Comparison of ENCODE assay signal across 8 mouse cellular contexts in the genomic region with DNA sequence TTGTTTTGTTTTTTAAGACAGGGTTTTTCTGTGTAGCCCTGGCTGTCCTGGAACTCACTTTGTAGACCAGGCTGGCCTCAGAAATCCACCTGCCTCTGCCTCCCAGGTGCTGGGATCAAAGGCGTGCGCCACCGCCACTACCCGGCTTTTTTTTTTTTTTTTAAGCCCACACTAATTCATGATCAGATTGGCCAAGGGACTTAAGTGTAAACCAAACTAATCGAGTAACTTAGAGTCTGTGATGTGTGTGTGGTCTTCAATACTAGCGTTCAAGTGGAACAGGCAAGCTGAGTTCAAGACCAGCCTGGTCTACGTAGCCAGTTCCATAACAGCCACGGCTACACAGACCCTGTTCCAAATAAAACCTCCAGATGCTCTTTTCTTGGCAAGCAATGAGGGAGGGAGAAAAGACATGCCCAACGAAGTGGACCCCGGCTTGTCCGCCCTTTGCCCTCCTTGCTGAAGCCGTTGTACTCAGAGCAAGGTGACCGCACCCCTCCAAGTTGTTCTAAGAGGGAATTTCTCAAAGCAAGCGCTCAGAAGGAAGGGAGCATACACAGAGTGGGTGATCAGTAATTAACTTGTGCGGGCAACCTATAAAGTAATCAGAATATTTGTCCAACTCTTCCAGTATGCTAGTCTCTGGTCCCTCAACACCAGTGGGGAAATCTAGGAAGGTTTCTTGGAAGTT. TPM values are rescaled to one million over a fixed set of nuclear protein-coding genes. Genes with fewer than 3 reads are reported as not detected.
DNase-seq lines count a peak whose midpoint lies in the region; ATAC-seq and TF ChIP-seq lines count a peak whose summit lies in the region.

No protein-coding gene starts in this region.

- WGBS in heart, embryonic 12.5 days: 26% methylated on average over 15 of the region's 15 CpGs
- 27% methylated on average over 15 of the region's 15 CpGs for WGBS in embryonic facial prominence, embryonic 15.5 days
- 21% methylated on average over 15 of the region's 15 CpGs for WGBS in kidney, adult 2 months
- 19% methylated on average over 15 of the region's 15 CpGs for WGBS in lung, embryonic 16.5 days

- H3K36me3 ChIP-seq in heart, embryonic 12.5 days: peaks cover 37% of the 10 kb centered on the region
- peaks cover 40% of the 10 kb centered on the region for H3K36me3 ChIP-seq in embryonic facial prominence, embryonic 15.5 days
- H3K36me3 ChIP-seq in kidney, adult 2 months (ENCODE audit: control insufficient read depth, insufficient read depth, low read length): peaks cover under 1% of the 10 kb centered on the region; the same call in 1 of the 2 replicates
- peaks cover 21% of the 10 kb centered on the region for H3K36me3 ChIP-seq in lung, embryonic 16.5 days (ENCODE audit: control insufficient read depth, insufficient read depth, low read length)

- no peak for TF ChIP-seq CTCF in kidney, adult 2 months (conservative IDR thresholded peaks at IDR 0.05; ENCODE audit: insufficient read depth, insufficient read length, low read depth, low read length)

- H3K4me3 ChIP-seq in heart, embryonic 12.5 days: peak overlapping the region; percentile 80
- peak overlapping the region; percentile 78 for H3K4me3 ChIP-seq in embryonic facial prominence, embryonic 15.5 days (replicated peaks)
- H3K4me3 ChIP-seq in kidney, adult 2 months (ENCODE audit: insufficient read depth, low read depth, low read length): peak overlapping the region; percentile 87
- H3K4me3 ChIP-seq in lung, embryonic 16.5 days (ENCODE audit: low read length): peak overlapping the region; percentile 66

- peak overlapping the region; percentile 90 for H3K4me2 ChIP-seq in heart, embryonic 12.5 days
- peak overlapping the region; percentile 83 for H3K4me2 ChIP-seq in embryonic facial prominence, embryonic 15.5 days (replicated peaks)
- H3K4me2 ChIP-seq in lung, embryonic 16.5 days (ENCODE audit: low read depth, low read length): peak overlapping the region; percentile 50

- peak overlapping the region; percentile 88 for H3K27ac ChIP-seq in heart, embryonic 12.5 days (ENCODE audit: poor library complexity, severe bottlenecking)
- peak overlapping the region; percentile 95 for H3K27ac ChIP-seq in embryonic facial prominence, embryonic 15.5 days (replicated peaks)
- peak overlapping the region; percentile 87 for H3K27ac ChIP-seq in kidney, adult 2 months (ENCODE audit: insufficient read depth, low read depth, low read length)
- H3K27ac ChIP-seq in lung, embryonic 16.5 days (ENCODE audit: low read length): peak overlapping the region; percentile 76

- no peak for DNase-seq in heart, adult 8-10 months (ENCODE audit: low spot score)
- DNase-seq in kidney, adult 2 months: peak; percentile 70
- DNase-seq in yolk sac, embryonic 10.5 days (ENCODE audit: low spot score): peak; percentile 63
- DNase-seq in layer of hippocampus, postnatal 25 days (ENCODE audit: extremely low spot score in 1 of 2, low spot score in 1 of 2): no peak
- no peak for DNase-seq in layer of hippocampus, postnatal 10 days (ENCODE audit: low spot score in 2 of 2)

- peaks cover 31% of the 10 kb centered on the region for H3K4me1 ChIP-seq in heart, embryonic 12.5 days (replicated peaks)
- H3K4me1 ChIP-seq in embryonic facial prominence, embryonic 15.5 days: peaks cover 30% of the 10 kb centered on the region
- H3K4me1 ChIP-seq in kidney, adult 2 months (ENCODE audit: control insufficient read depth, insufficient read depth, low read length): peaks cover 7% of the 10 kb centered on the region; the same call in 1 of the 2 replicates
- H3K4me1 ChIP-seq in lung, embryonic 16.5 days (replicated peaks; ENCODE audit: control insufficient read depth, insufficient read depth, low read length): peaks cover 10% of the 10 kb centered on the region

- no peak for TF ChIP-seq POLR2A in kidney, adult 2 months (IDR thresholded peaks at IDR 0.05; ENCODE audit: low read depth, low read length)

- no peaks in the 10 kb centered on the region for H3K9me3 ChIP-seq in heart, embryonic 12.5 days (replicated peaks)
- no peaks in the 10 kb centered on the region for H3K9me3 ChIP-seq in embryonic facial prominence, embryonic 15.5 days (replicated peaks)
- H3K9me3 ChIP-seq in lung, embryonic 16.5 days (ENCODE audit: control insufficient read depth, low read length): no peaks in the 10 kb centered on the region

- no peaks in the 10 kb centered on the region for H3K27me3 ChIP-seq in heart, embryonic 12.5 days (replicated peaks)
- no peaks in the 10 kb centered on the region for H3K27me3 ChIP-seq in embryonic facial prominence, embryonic 15.5 days
- no peaks in the 10 kb centered on the region for H3K27me3 ChIP-seq in kidney, adult 2 months (replicated peaks; ENCODE audit: control insufficient read depth, insufficient read depth, low read length)
- no peaks in the 10 kb centered on the region for H3K27me3 ChIP-seq in lung, embryonic 16.5 days (ENCODE audit: control insufficient read depth, insufficient read depth, low read depth, low read length)

- peak overlapping the region; percentile 85 for H3K9ac ChIP-seq in heart, embryonic 12.5 days
- H3K9ac ChIP-seq in embryonic facial prominence, embryonic 15.5 days: peak overlapping the region; percentile 87
- H3K9ac ChIP-seq in lung, embryonic 16.5 days (ENCODE audit: low read length): peak overlapping the region; percentile 78

- peak; percentile 33; the same call in 1 of the 2 replicates for ATAC-seq in heart, embryonic 12.5 days (ENCODE audit: insufficient number of reproducible peaks, low FRiP score)
- peak; percentile 16 for ATAC-seq in embryonic facial prominence, embryonic 15.5 days (ENCODE audit: insufficient number of reproducible peaks, low FRiP score, low TSS enrichment, low read depth)
- peak; percentile 50 for ATAC-seq in lung, embryonic 16.5 days (ENCODE audit: low read depth)

RNA-seq across cellular contexts. Expression of a gene that starts 1.0 kb away (rescaled TPM):
- polyA plus RNA-seq in heart, embryonic 12.5 days (2016; fragmentation: Nextera tagmentation; extraction: Ambion mirVana): 20.5 and 21.4 TPM in 2 replicates
- 10 to 100 TPM; 10.4 to 12.8 (median 11.8) TPM for total RNA-seq in heart, adult 8-10 months (2022)
- 20.1 and 22.3 TPM in 2 replicates for polyA plus RNA-seq in embryonic facial prominence, embryonic 15.5 days (2015; fragmentation: Nextera tagmentation; extraction: Ambion mirVana)
- polyA plus RNA-seq in kidney, adult 2 months (2012; rRNA removed): 5.5 and 6.8 TPM in 2 replicates
- polyA plus RNA-seq in lung, embryonic 16.5 days (2015; fragmentation: Nextera tagmentation; extraction: Ambion mirVana): 12.2 and 13.5 TPM in 2 replicates
- total RNA-seq in layer of hippocampus, postnatal 25 days (2021): 1 to 10 TPM; 5.3 to 5.5 TPM
- total RNA-seq in layer of hippocampus, postnatal 10 days (2021): 1 to 10 TPM; 6.1 to 7.3 TPM

RNA-seq across cellular contexts. Expression of a gene that starts 12.7 kb away (rescaled TPM):
- 4.4 and 4.6 TPM in 2 replicates for polyA plus RNA-seq in heart, embryonic 12.5 days (2016; fragmentation: Nextera tagmentation; extraction: Ambion mirVana)
- total RNA-seq in heart, adult 8-10 months (2022): 1 to 10 TPM in 1 of 4 experiments, under 1 TPM in 3; 0.66 to 1.1 (median 0.80) TPM
- polyA plus RNA-seq in embryonic facial prominence, embryonic 15.5 days (2015; fragmentation: Nextera tagmentation; extraction: Ambion mirVana): 9.5 and 14.3 TPM in 2 replicates
- 45.5 and 62.2 TPM in 2 replicates for polyA plus RNA-seq in kidney, adult 2 months (2012; rRNA removed)
- polyA plus RNA-seq in lung, embryonic 16.5 days (2015; fragmentation: Nextera tagmentation; extraction: Ambion mirVana): 33.8 and 41.3 TPM in 2 replicates
- 1 to 10 TPM; 4.6 to 8.1 TPM for total RNA-seq in layer of hippocampus, postnatal 25 days (2021)
- 1 to 10 TPM; 5.0 to 6.0 TPM for total RNA-seq in layer of hippocampus, postnatal 10 days (2021)

RNA-seq across cellular contexts. Expression of a gene that starts 19.6 kb away (rescaled TPM):
- 35.8 and 41.9 TPM in 2 replicates for polyA plus RNA-seq in heart, embryonic 12.5 days (2016; fragmentation: Nextera tagmentation; extraction: Ambion mirVana)
- total RNA-seq in heart, adult 8-10 months (2022): 10 to 100 TPM; 19.5 to 26.0 (median 23.2) TPM
- polyA plus RNA-seq in embryonic facial prominence, embryonic 15.5 days (2015; fragmentation: Nextera tagmentation; extraction: Ambion mirVana): 59.0 and 65.3 TPM in 2 replicates
- polyA plus RNA-seq in kidney, adult 2 months (2012; rRNA removed): 41.9 and 45.0 TPM in 2 replicates
- 52.6 and 66.3 TPM in 2 replicates for polyA plus RNA-seq in lung, embryonic 16.5 days (2015; fragmentation: Nextera tagmentation; extraction: Ambion mirVana)
- total RNA-seq in layer of hippocampus, postnatal 25 days (2021): 10 to 100 TPM; 49.7 to 61.3 TPM
- 10 to 100 TPM; 54.5 to 57.5 TPM for total RNA-seq in layer of hippocampus, postnatal 10 days (2021)

RNA-seq across cellular contexts. Expression of a gene that starts 28.0 kb away (rescaled TPM):
- 206 and 218 TPM in 2 replicates for polyA plus RNA-seq in heart, embryonic 12.5 days (2016; fragmentation: Nextera tagmentation; extraction: Ambion mirVana)
- total RNA-seq in heart, adult 8-10 months (2022): 10 to 100 TPM; 65.3 to 88.1 (median 74.1) TPM
- polyA plus RNA-seq in embryonic facial prominence, embryonic 15.5 days (2015; fragmentation: Nextera tagmentation; extraction: Ambion mirVana): 275 and 298 TPM in 2 replicates
- 88.2 and 105 TPM in 2 replicates for polyA plus RNA-seq in kidney, adult 2 months (2012; rRNA removed)
- polyA plus RNA-seq in lung, embryonic 16.5 days (2015; fragmentation: Nextera tagmentation; extraction: Ambion mirVana): 258 and 270 TPM in 2 replicates
- total RNA-seq in layer of hippocampus, postnatal 25 days (2021): 10 to 100 TPM; 75.7 to 87.8 TPM
- 10 to 100 TPM; 85.9 to 97.3 TPM for total RNA-seq in layer of hippocampus, postnatal 10 days (2021)

RNA-seq across cellular contexts. Expression of a gene that starts 28.7 kb away (rescaled TPM):
- polyA plus RNA-seq in heart, embryonic 12.5 days (2016; fragmentation: Nextera tagmentation; extraction: Ambion mirVana): 40.7 TPM in 2 replicates
- 10 to 100 TPM; 19.2 to 23.5 (median 22.3) TPM for total RNA-seq in heart, adult 8-10 months (2022)
- polyA plus RNA-seq in embryonic facial prominence, embryonic 15.5 days (2015; fragmentation: Nextera tagmentation; extraction: Ambion mirVana): 53.8 and 62.4 TPM in 2 replicates
- 56.2 and 61.4 TPM in 2 replicates for polyA plus RNA-seq in kidney, adult 2 months (2012; rRNA removed)
- 47.0 and 51.3 TPM in 2 replicates for polyA plus RNA-seq in lung, embryonic 16.5 days (2015; fragmentation: Nextera tagmentation; extraction: Ambion mirVana)
- 100 to 1,000 TPM; 133 to 153 TPM for total RNA-seq in layer of hippocampus, postnatal 25 days (2021)
- 100 to 1,000 TPM; 142 to 146 TPM for total RNA-seq in layer of hippocampus, postnatal 10 days (2021)

Comparison
In these comparisons a context has a peak if more than half of its experiments do, and no peak if none do; other contexts are left out.
1. DNase-seq: peak in kidney, adult 2 months (single experiment) and yolk sac, embryonic 10.5 days (single experiment); none in heart, adult 8-10 months (single experiment), layer of hippocampus, postnatal 25 days (0 of 2) and layer of hippocampus, postnatal 10 days (0 of 2).
2. Peak in every context shown above with its lines, with median percentiles within 50 percentile points of each other: ATAC-seq, H3K27ac ChIP-seq, H3K4me2 ChIP-seq, H3K4me3 ChIP-seq and H3K9ac ChIP-seq.